ENCODE assay signal across 11 mouse cellular contexts in genomic region chr10:78303675-78304074, GRCm38 (mm10). TPM values are rescaled to one million over a fixed set of nuclear protein-coding genes. Genes with fewer than 3 reads are reported as not detected.
DNase-seq lines count a peak whose midpoint lies in the region; ATAC-seq lines count a peak whose summit lies in the region.
"Had no signal": no experiment of that assay in that cellular context is flagged by ENCODE, and none has a peak within 500 bp of the region (broad histone marks: within the 10 kb centered on the region; RNA-seq: fewer than 3 reads in every experiment).

No protein-coding gene starts in this region.

- H3K4me1 ChIP-seq in kidney, embryonic 15.5 days: peaks cover 5% of the 10 kb centered on the region
- no peaks in the 10 kb centered on the region for H3K4me1 ChIP-seq in forebrain, embryonic 11.5 days (replicated peaks; ENCODE audit: control insufficient read depth, insufficient read depth, low read length)

- no peaks in the 10 kb centered on the region for H3K27me3 ChIP-seq in kidney, embryonic 15.5 days
- no peaks in the 10 kb centered on the region for H3K27me3 ChIP-seq in forebrain, embryonic 11.5 days (ENCODE audit: control insufficient read depth, insufficient read depth, low read length)

- H3K9me3 ChIP-seq in kidney, embryonic 15.5 days (replicated peaks): no peaks in the 10 kb centered on the region
- H3K9me3 ChIP-seq in forebrain, embryonic 11.5 days (ENCODE audit: control insufficient read depth, low read length): no peaks in the 10 kb centered on the region

- peak; percentile 39 for ATAC-seq in frontal cortex, adult (ENCODE audit: low TSS enrichment)
- peak; percentile 87 for ATAC-seq in activated CD4-positive, CD25-positive, alpha-beta regulatory T cell, adult 4 months
- ATAC-seq in megakaryocyte progenitor cell, adult 5-6 weeks (replicated peaks; ENCODE audit: poor library complexity): peak; percentile 81
- no peak for ATAC-seq in kidney, embryonic 15.5 days (replicated peaks; ENCODE audit: low FRiP score)
- no peak for ATAC-seq in forebrain, embryonic 11.5 days (replicated peaks; ENCODE audit: low FRiP score)

- no peak overlapping the region for H3K4me3 ChIP-seq in kidney, embryonic 15.5 days (replicated peaks)
- H3K4me3 ChIP-seq in forebrain, embryonic 11.5 days (ENCODE audit: low read depth, low read length): no peak overlapping the region

- H3K27ac ChIP-seq in kidney, embryonic 15.5 days: no peak overlapping the region
- no peak overlapping the region for H3K27ac ChIP-seq in forebrain, embryonic 11.5 days (ENCODE audit: low read depth, low read length)

- H3K9ac ChIP-seq in kidney, embryonic 15.5 days: no peak overlapping the region
- H3K9ac ChIP-seq in forebrain, embryonic 11.5 days (ENCODE audit: low read length): no peak overlapping the region
- H3K9ac ChIP-seq: lung, embryonic 14.5 days had no signal

- no peak for DNase-seq in frontal cortex, postnatal 25 days (ENCODE audit: low spot score in 2 of 2)
- peak; percentile 63 for DNase-seq in 3T3-L1 (ENCODE audit: low read depth, low spot score)
- DNase-seq in heart, postnatal 4 days: no peak
- DNase-seq in forebrain, embryonic 11.5 days (ENCODE audit: low spot score): no peak
- DNase-seq: heart, postnatal 14 days; kidney, postnatal 14 days; lung, embryonic 14.5 days had no signal

- H3K36me3 ChIP-seq in kidney, embryonic 15.5 days: peaks cover 19% of the 10 kb centered on the region
- H3K36me3 ChIP-seq in forebrain, embryonic 11.5 days (ENCODE audit: control insufficient read depth, insufficient read depth, low read length): no peaks in the 10 kb centered on the region; the same call in 1 of the 2 replicates

- no peak overlapping the region for H3K4me2 ChIP-seq in kidney, embryonic 15.5 days
- H3K4me2 ChIP-seq in forebrain, embryonic 11.5 days (ENCODE audit: low read depth, low read length, severe bottlenecking): no peak overlapping the region
- H3K4me2 ChIP-seq: lung, embryonic 14.5 days had no signal

- WGBS in kidney, embryonic 15.5 days: 66% methylated on average over 7 of the region's 7 CpGs
- WGBS in forebrain, embryonic 11.5 days: 89% methylated on average over 7 of the region's 7 CpGs

RNA-seq across cellular contexts. Expression of gene Agpat3, which starts 48.6 kb away (rescaled TPM):
- 100 to 1,000 TPM in 1 of 2 experiments, 10 to 100 TPM in 1; 88.9 to 102 TPM for polyA plus RNA-seq in activated CD4-positive, CD25-positive, alpha-beta regulatory T cell, adult 4 months (2017; shearing (Covaris generic))
- 2.7 and 3.1 TPM in 2 replicates for total RNA-seq in megakaryocyte progenitor cell, adult 5-6 weeks (2015)
- total RNA-seq in megakaryocyte progenitor cell, adult 5-6 weeks (2017): 1.8 and 4.1 TPM in 2 replicates
- 84.9 and 88.7 TPM in 2 replicates for polyA plus RNA-seq in kidney, embryonic 15.5 days (2015; fragmentation: Nextera tagmentation; extraction: Ambion mirVana)
- total RNA-seq in heart, postnatal 4 days (2021): 100 to 1,000 TPM; 242 to 263 TPM
- polyA plus RNA-seq in forebrain, embryonic 11.5 days (2014; fragmentation: Nextera tagmentation; extraction: Ambion mirVana): 52.3 and 57.9 TPM in 2 replicates

RNA-seq across cellular contexts. Expression of gene Trappc10, which starts 59.2 kb away (rescaled TPM):
- polyA plus RNA-seq in activated CD4-positive, CD25-positive, alpha-beta regulatory T cell, adult 4 months (2017; shearing (Covaris generic)): 10 to 100 TPM in 1 of 2 experiments, 1 to 10 TPM in 1; 5.1 to 11.0 TPM
- total RNA-seq in megakaryocyte progenitor cell, adult 5-6 weeks (2015): 39.0 and 44.2 TPM in 2 replicates
- 30.7 and 33.4 TPM in 2 replicates for total RNA-seq in megakaryocyte progenitor cell, adult 5-6 weeks (2017)
- polyA plus RNA-seq in kidney, embryonic 15.5 days (2015; fragmentation: Nextera tagmentation; extraction: Ambion mirVana): 12.5 and 12.7 TPM in 2 replicates
- 10 to 100 TPM; 43.6 to 45.3 TPM for total RNA-seq in heart, postnatal 4 days (2021)
- 15.5 and 19.9 TPM in 2 replicates for polyA plus RNA-seq in forebrain, embryonic 11.5 days (2014; fragmentation: Nextera tagmentation; extraction: Ambion mirVana)

Comparison
In these comparisons a context has a peak if more than half of its experiments do, and no peak if none do; other contexts are left out.
1. ATAC-seq: peak in frontal cortex, adult (single experiment), activated CD4-positive, CD25-positive, alpha-beta regulatory T cell, adult 4 months (single experiment) and megakaryocyte progenitor cell, adult 5-6 weeks (single experiment); none in kidney, embryonic 15.5 days (single experiment) and forebrain, embryonic 11.5 days (single experiment).